Mouse (Mus musculus) splenic B cell, adult 2 months (primary cell): ENCODE results near the gene Tex101.
"Not testable (repeated sequence)": the region's sequence is repeated elsewhere in the genome, so short reads cannot be mapped to it uniquely, and the experiment has no call there.

Experiments
- DNase-seq: peaks from one replicate; pipeline ENCODE4 v3.0.0-alpha.2; 2011; ENCODE audit warnings: low read depth, low spot score
- H3K27me3 ChIP-seq: 2 replicates; pipeline ENCODE4 v1.6.1; 2012; ENCODE audit warnings: mild to moderate bottlenecking, low read length, moderate library complexity, mixed read lengths; ENCODE audit not compliant: control insufficient read depth, poor library complexity, insufficient read depth, severe bottlenecking
- H3K36me3 ChIP-seq: 2 replicates; pipeline ENCODE4 v1.6.1; 2012; ENCODE audit warnings: mild to moderate bottlenecking, low read length, moderate library complexity, mixed read lengths; ENCODE audit not compliant: control insufficient read depth, poor library complexity, insufficient read depth, severe bottlenecking

The Tex101 gene

GRCm38 (mm10) chr7:24676575-24676974, at the start of gene Tex101:
Gene Tex101 (minus strand): TSS chr7:24676675.
- no peaks in the 10 kb centered on the region for H3K36me3 ChIP-seq
- no peak for DNase-seq
- H3K27me3 ChIP-seq, result no peaks in the 10 kb centered on the region

GRCm38 (mm10) chr7:24715039-24715438, 38.6 kb upstream of the Tex101 start:
- DNase-seq, result no peak
- Histone ChIP-seq H3K27me3 (no peaks in the 10 kb centered on the region), H3K36me3 (no peaks in the 10 kb centered on the region)

GRCm38 (mm10) chr7:24708832-24709292, 32.4 kb upstream of the Tex101 start, which contains the start of gene BC049730:
Gene BC049730 (plus strand): TSS chr7:24709242.
- Histone ChIP-seq H3K27me3 (no peaks in the 10 kb centered on the region), H3K36me3 (no peaks in the 10 kb centered on the region)
- no peak for DNase-seq

GRCm38 (mm10) chr7:24702841-24703240, 26.4 kb upstream of the Tex101 start:
- H3K27me3 ChIP-seq, H3K36me3 ChIP-seq, DNase-seq: not testable (repeated sequence)

GRCm38 (mm10) chr7:24697891-24698290, 21.4 kb upstream of the Tex101 start:
- H3K36me3 ChIP-seq, H3K27me3 ChIP-seq, DNase-seq: not testable (repeated sequence)

DNA sequence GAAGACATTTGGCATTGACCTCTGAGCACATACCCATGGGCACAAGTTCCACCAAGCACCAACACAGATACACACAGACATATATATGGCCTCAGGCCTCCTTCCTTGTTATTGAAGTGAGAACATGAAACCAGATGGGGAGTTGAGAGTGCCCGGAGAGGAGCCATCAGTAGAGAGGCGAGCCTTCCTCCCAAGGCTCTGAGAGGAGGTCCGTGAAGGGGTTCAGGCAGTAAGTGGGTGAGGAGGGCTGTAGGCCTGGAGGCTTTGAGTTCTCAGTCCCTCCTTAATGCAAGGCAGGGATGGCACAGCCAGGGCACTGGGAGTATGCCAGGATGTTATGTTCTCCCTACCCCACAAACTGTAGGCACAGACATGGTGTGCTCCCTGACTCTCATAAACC, 16.2 kb upstream of the Tex101 start:
- not testable (repeated sequence) for H3K36me3 ChIP-seq, DNase-seq, H3K27me3 ChIP-seq

DNA sequence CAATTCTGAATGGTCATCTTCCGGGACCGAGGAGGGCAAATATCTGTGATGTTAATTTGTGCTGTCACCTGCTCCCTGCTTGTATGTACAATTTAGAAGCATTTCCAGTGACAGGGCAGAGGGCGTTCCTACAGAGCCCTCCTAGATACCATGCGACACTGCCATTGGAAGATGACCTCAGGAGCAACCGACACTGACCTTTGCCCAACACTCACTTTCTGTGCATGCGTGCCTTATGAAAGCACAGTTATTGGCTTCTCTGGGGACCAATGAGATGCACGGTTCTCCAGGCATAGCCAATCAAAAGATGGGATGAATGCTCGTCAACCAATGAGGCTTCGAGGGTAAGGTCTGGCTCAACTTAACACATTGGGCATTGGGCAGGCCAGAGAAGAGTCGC, 11.0 kb upstream of the Tex101 start:
- not testable (repeated sequence) for DNase-seq, H3K36me3 ChIP-seq, H3K27me3 ChIP-seq

GRCm38 (mm10) chr7:24684121-24684520, 7.6 kb upstream of the Tex101 start:
- H3K36me3 ChIP-seq, H3K27me3 ChIP-seq: not testable (repeated sequence)
- peak; percentile 21 for DNase-seq

- Histone ChIP-seq H3K36me3 (no peaks in the 10 kb centered on the region), H3K27me3 (no peaks in the 10 kb centered on the region)
- DNase-seq, result no peak
Measured at GRCm38 (mm10) chr7:24671944-24672439, 4.5 kb downstream of the Tex101 start.

GRCm38 (mm10) chr7:24664959-24665358, 11.5 kb downstream of the Tex101 start:
- Histone ChIP-seq H3K27me3 (no peaks in the 10 kb centered on the region), H3K36me3 (no peaks in the 10 kb centered on the region)
- no peak for DNase-seq

DNA sequence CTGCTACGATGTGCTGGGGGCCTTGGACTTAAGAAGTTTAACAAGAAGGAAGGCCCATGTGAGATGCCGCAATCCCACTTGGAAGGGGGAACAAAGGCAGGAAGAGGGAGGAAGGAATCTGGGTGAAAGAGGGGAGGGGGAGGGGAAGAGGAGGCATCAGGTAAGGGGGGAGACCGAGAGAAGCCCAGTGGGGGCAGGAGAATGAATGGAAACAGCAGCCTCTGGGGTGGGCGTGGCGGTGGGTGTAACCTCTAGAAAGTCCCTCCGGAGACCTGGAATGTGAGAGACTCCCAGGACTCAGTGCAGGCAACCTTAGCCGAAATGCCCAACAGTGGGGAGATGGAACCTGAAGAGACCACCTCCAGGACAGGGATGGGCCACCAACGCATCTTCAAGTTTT, 12.2 kb downstream of the Tex101 start:
- Histone ChIP-seq H3K27me3 (no peaks in the 10 kb centered on the region), H3K36me3 (no peaks in the 10 kb centered on the region)
- DNase-seq, result no peak

DNA sequence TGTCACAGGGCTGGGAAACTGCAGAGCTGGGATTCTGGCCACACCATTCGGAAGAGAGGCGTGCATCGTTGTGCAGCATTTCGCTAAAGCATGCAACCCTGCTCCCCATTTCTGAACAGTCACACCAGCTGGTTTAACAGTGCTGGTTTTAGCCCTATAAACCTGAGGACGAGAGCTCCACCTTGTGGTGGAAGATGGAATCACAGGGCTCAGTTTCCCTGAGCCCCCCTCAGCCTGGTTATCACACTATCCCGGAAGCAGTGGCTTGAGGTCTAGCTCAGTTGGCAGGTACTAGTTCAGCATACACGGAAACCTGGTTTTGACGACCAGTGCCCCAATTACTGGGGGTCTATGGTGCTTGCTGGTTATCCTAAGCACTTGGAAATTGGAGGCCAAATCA, 13.9 kb downstream of the Tex101 start:
- peak; percentile 90 for DNase-seq
- H3K36me3 ChIP-seq, result no peaks in the 10 kb centered on the region
- no peaks in the 10 kb centered on the region for H3K27me3 ChIP-seq

DNA sequence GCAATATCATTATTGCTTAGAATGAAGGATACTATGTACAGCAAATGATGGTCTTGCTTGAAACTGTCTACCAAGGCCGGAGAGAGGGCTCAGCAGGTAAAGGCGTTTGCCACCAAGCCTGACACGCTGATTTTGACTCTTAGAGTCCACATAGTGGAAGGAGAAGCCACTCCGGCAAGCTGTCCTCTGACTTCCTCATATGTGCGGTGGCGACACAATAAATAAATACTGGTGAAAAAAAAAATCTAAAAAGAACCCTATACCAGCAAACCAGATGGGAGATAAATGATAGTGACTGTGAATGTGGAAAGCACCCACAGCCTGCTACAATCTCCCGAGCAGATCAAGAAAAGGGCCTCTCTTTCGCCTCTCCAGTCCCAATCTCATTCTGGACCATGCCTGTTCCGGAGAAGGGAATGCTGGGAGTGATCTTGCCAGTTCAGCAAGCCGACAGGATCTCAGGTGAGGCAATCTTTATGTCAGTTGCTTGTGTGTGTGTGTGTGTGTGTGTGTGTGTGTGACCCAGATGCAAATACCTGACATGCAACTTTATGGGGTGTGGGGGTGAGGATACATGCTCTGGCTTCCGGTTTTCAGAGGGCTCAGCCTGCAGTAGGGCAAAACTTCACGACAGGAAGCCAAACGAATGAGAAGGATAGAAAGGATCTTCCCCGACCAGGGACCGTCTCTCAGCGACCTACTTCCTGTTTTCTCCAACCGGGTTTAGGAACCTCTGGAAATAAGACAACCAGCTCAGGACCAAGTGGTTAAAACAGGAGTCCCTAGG, 15.2 kb downstream of the Tex101 start:
- H3K27me3 ChIP-seq, result no peaks in the 10 kb centered on the region
- no peaks in the 10 kb centered on the region for H3K36me3 ChIP-seq
- peak; percentile 44 for DNase-seq

DNA sequence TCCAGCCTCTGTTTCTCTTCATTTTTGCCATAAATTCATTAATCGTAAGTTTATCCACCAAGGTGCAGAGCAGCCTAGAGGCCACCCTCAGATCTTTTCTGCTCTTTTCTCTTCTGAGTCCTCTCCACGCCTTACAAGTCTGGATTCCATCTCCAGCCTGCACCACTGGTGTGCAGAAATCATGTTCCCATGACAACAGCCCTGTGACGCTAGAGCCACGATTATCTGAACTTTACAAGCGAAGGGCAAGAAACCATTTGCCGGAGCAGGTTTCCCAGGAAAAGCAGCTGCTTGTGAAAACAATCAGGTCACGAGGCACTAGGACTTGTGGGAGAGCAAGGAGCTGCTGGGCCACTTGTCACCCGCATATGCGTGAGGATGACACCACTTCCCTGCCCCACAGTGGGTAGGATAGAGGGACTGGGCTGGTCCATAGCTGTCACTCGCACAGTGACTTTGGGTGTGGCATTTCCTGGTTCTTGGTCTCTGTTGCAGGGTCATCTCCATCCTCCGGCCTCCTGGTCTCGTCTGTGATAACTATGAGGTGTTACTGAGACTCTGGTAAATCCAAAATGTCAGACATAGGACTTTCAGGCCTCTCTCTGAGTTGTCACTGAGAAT, 16.6 kb downstream of the Tex101 start:
- no peak for DNase-seq
- H3K36me3 ChIP-seq, result no peaks in the 10 kb centered on the region
- H3K27me3 ChIP-seq, result no peaks in the 10 kb centered on the region

DNA sequence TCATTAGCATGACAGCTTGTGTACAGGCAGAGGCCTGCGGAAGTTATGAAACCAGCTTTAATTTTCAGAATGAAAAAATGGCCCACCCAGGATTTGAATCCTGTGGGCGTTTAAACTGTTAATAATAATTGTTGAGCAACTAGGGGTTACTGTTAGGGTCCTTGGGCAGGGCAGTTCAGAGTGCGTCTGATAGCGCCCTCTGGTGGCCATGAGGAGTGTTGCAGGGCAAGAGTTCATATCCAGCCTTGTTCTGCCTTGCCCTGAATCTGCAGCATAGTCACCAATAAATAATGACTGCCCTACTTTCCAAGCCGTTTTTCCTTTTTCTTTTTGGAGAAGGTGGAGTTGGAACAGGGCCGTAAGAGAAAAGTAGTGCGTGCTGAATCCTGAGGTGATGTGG, 22.8 kb downstream of the Tex101 start:
- DNase-seq, result peak; percentile 84
- no peaks in the 10 kb centered on the region for H3K27me3 ChIP-seq
- no peaks in the 10 kb centered on the region for H3K36me3 ChIP-seq
